Mouse (Mus musculus) spleen, adult 2 months (tissue): Measurements from ENCODE around the gene Idh1.

Experiments
- CTCF ChIP-seq: fragments of 200-500 bp; IDR thresholded peaks from 2 replicates; pipeline ENCODE4 v1.5.1; 2011; ENCODE audit warnings: mild to moderate bottlenecking, inconsistent platforms; ENCODE audit not compliant: insufficient read depth, insufficient read length, insufficient replicate concordance; ENCODE audit errors: extremely low read depth
- POLR2A ChIP-seq: fragments of 200-500 bp; IDR thresholded peaks from 2 replicates; pipeline ENCODE4 v1.6.1; 2011; ENCODE audit warnings: low read depth, low read length, inconsistent platforms

- TF ChIP-seq POLR2A (no peak), CTCF (no peak)
Observed at GRCm38 (mm10) chr1:65109196-65109595, 77.1 kb downstream of the Idh1 start.
